Mouse (Mus musculus) erythroblast, embryonic 14.5 days (primary cell): Measurements from ENCODE around the gene Rbp2. TPM values are rescaled to one million over a fixed set of nuclear protein-coding genes. Genes with fewer than 3 reads are reported as not detected.

Experiments used
- H3K27me3 ChIP-seq: 2 replicates; pipeline ENCODE4 v1.6.1; 2012; ENCODE audit warnings: inconsistent platforms; ENCODE audit not compliant: control insufficient read depth
- H3K36me3 ChIP-seq: 2 replicates; pipeline ENCODE4 v1.6.1; 2012; ENCODE audit warnings: mild to moderate bottlenecking, inconsistent platforms; ENCODE audit not compliant: control insufficient read depth
- H3K4me1 ChIP-seq: 2 replicates; pipeline ENCODE4 v1.6.1; 2012; ENCODE audit warnings: inconsistent platforms; ENCODE audit not compliant: control insufficient read depth
- H3K4me3 ChIP-seq: replicated peaks from 2 replicates; pipeline ENCODE3; 2012; ENCODE audit warnings: moderate library complexity, mild to moderate bottlenecking, inconsistent platforms
- H3K9me3 ChIP-seq: 2 replicates; pipeline ENCODE4 v1.6.1; 2012; ENCODE audit warnings: low read length, inconsistent platforms, mixed read lengths; ENCODE audit not compliant: control insufficient read depth
- GATA1 ChIP-seq: IDR thresholded peaks from 2 replicates; pipeline ENCODE4 v1.6.1; 2012; ENCODE audit warnings: low read length, inconsistent platforms, mixed read lengths
- TAL1 ChIP-seq: IDR thresholded peaks from 3 replicates; pipeline ENCODE4 v1.6.1; 2012; ENCODE audit warnings: low read length, inconsistent platforms, mixed read lengths
- polyA plus RNA-seq: library from polyadenylated mRNA; stranded (reverse); fragments of >175 nt; gene quantifications from 2 replicates; pipeline ENCODE4 v1.2.3, GENCODE M21; 2012

Rbp2 gene
- polyA plus RNA-seq, 1 experiment, result not detected

DNA sequence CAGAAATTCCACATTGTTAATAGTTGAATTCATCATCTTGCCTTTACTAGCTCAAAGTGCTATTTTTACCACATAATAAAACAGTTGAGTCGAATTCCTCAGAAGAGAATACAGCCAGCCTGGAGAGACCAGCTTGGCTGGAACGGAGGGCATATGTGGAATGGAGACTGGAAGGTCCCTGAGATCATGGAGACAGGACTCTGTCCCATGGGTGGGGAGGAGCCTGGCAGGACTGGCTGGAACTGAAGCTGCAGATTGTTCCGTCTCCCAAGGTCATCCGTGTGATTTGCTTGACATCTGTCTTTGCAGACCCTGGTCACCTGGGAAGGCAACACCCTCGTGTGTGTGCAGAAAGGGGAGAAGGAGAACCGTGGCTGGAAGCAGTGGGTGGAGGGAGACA lies 21.6 kb downstream of the Rbp2 start:
- H3K27me3 ChIP-seq, result no peaks in the 10 kb centered on the region
- no peak for TF ChIP-seq TAL1
- TF ChIP-seq GATA1, result no peak
- H3K9me3 ChIP-seq, result no peaks in the 10 kb centered on the region
- H3K36me3 ChIP-seq, result no peaks in the 10 kb centered on the region
- peaks cover 15% of the 10 kb centered on the region for H3K4me1 ChIP-seq
- no peak overlapping the region for H3K4me3 ChIP-seq

DNA sequence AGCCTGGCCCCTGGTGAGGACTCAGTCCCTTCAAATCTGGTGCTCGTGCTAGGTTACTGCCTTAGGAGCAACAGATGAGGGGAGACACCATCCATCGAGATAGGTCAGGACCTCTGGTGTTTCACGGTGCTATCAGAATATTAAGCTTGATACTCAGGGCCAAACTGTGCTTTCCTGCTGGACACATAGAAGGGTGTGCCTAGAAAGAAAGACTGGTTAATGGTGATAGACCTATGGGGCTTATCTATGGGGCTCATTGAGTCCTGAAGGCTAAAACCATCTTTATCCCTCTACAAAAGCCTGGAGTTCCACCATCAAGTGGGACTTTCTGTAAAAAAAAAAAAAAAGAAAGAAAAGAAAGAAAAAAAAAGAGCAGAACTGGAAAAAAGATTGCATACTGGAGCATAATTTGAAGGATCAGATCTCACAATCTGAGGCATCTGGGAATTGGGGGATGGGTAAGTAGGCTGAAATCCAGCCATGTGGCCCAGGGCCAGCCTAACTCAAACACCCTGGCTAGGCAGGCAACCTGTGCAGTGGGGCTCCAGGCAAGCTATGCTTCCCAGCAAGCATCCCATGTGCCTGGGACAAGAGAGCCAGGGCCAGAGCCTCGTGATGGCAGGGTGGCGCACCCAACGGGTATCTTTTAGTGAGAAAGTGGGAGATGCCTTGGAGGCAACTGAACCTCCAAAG lies 24.6 kb downstream of the Rbp2 start:
- no peak overlapping the region for H3K4me3 ChIP-seq
- H3K36me3 ChIP-seq, result no peaks in the 10 kb centered on the region
- TF ChIP-seq GATA1, result no peak
- TF ChIP-seq TAL1, result no peak
- peaks cover 10% of the 10 kb centered on the region for H3K4me1 ChIP-seq
- H3K9me3 ChIP-seq, result no peaks in the 10 kb centered on the region
- no peaks in the 10 kb centered on the region for H3K27me3 ChIP-seq

- H3K4me1 ChIP-seq, result no peaks in the 10 kb centered on the region
- TF ChIP-seq GATA1 (no peak), TAL1 (no peak)
- H3K27me3 ChIP-seq, result no peaks in the 10 kb centered on the region
- no peaks in the 10 kb centered on the region for H3K36me3 ChIP-seq
- H3K4me3 ChIP-seq, result no peak overlapping the region
- no peaks in the 10 kb centered on the region for H3K9me3 ChIP-seq
Observed at GRCm38 (mm10) chr9:98523872-98524271, 38.0 kb downstream of the Rbp2 start.

DNA sequence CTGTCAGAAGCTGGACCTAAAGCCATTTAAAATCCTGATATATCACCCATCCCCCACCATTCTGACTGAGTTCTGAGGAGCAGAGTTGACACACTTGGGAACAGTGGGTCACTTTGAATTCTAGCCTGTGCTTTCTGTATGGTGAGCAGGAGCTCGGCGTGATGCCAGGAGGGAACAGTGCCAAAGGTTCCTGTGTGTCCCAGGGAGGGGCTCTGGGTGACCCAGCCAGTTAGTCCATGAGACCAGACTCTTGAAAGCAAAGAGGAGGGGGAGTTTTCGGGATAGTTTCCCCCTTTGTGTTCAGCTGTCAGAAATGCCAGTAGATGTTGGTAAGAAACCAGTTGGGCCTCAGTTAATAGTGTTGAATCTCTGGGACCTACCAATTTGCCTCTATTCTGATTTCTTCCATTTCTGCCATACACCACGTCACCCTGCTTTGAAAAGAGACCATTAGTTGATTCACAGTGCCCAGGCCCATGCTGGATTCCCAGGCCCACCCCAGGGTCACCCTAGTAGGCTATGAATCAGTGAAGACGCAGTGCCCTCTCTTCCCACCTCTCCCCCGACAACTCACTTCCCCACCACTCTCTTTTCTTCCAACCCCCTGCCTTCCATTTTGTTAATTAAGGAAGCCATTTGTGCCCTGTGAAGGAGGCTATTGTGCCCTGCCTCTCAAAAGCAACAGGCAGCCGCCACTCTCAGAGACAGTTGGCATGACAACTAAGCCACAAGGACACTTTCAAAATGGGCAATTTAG lies 39.0 kb downstream of the Rbp2 start:
- H3K4me1 ChIP-seq, result no peaks in the 10 kb centered on the region

GRCm38 (mm10) chr9:98525543-98525924 lies 39.6 kb downstream of the Rbp2 start:
- H3K4me1 ChIP-seq, result no peaks in the 10 kb centered on the region
- no peak overlapping the region for H3K4me3 ChIP-seq
- no peak for TF ChIP-seq TAL1
- TF ChIP-seq GATA1, result no peak
- no peaks in the 10 kb centered on the region for H3K36me3 ChIP-seq
- H3K27me3 ChIP-seq, result no peaks in the 10 kb centered on the region
- H3K9me3 ChIP-seq, result no peaks in the 10 kb centered on the region

More for the DNA sequence above, 39.0 kb downstream of the Rbp2 start:
- Histone ChIP-seq H3K36me3 (no peaks in the 10 kb centered on the region), H3K27me3 (no peaks in the 10 kb centered on the region), H3K9me3 (no peaks in the 10 kb centered on the region), H3K4me3 (no peak overlapping the region)
- TF ChIP-seq GATA1 (no peak), TAL1 (no peak)

DNA sequence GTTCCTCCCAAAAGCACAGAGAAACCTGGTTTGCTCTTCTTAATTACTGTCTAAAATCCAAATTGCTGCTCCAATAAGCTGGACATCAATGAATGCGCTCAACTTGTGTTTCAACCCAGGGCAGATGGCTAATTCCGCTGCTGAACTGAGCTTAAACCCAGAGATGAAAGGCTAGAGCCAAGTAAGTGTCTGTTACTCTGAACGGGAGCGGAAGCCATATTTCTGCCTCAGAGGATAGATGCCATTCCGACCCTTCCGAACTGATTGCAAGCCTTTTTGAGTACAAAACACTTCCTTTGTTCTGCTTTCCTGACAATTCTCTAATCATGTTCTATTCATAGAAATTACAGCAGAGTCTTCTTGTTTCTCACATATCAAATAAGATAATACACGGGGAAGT lies 41.3 kb downstream of the Rbp2 start:
- no peak overlapping the region for H3K4me3 ChIP-seq
- no peaks in the 10 kb centered on the region for H3K9me3 ChIP-seq
- H3K4me1 ChIP-seq, result no peaks in the 10 kb centered on the region
- no peaks in the 10 kb centered on the region for H3K27me3 ChIP-seq
- TF ChIP-seq GATA1, result no peak
- no peak for TF ChIP-seq TAL1
- no peaks in the 10 kb centered on the region for H3K36me3 ChIP-seq

- Histone ChIP-seq H3K4me3 (no peak overlapping the region), H3K36me3 (no peaks in the 10 kb centered on the region), H3K4me1 (no peaks in the 10 kb centered on the region), H3K9me3 (no peaks in the 10 kb centered on the region), H3K27me3 (no peaks in the 10 kb centered on the region)
- TF ChIP-seq GATA1, result no peak
- no peak for TF ChIP-seq TAL1
Observed at GRCm38 (mm10) chr9:98529776-98530175, 43.9 kb downstream of the Rbp2 start.

DNA sequence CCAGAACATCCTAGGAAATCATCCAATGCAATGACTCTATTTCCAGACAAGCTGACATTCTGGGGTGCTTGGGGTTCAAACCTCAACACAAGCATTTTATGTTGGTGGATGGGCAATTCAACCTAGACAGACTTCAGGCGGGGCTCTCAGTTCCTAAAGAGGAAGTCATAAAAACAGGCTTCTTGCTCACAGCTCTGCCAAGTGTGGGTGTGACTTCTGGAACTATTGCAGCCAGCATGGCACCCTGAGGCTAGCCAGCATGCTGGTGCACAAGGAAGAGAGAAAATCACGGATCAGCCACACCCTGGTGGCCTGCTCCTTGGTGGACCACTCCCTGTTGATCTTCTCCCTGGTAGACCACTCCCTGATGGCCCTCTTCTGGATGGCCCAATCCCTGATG lies 45.1 kb downstream of the Rbp2 start:
- Histone ChIP-seq H3K36me3 (no peaks in the 10 kb centered on the region), H3K4me1 (no peaks in the 10 kb centered on the region), H3K4me3 (no peak overlapping the region), H3K27me3 (no peaks in the 10 kb centered on the region), H3K9me3 (no peaks in the 10 kb centered on the region)
- TF ChIP-seq TAL1 (no peak), GATA1 (no peak)

DNA sequence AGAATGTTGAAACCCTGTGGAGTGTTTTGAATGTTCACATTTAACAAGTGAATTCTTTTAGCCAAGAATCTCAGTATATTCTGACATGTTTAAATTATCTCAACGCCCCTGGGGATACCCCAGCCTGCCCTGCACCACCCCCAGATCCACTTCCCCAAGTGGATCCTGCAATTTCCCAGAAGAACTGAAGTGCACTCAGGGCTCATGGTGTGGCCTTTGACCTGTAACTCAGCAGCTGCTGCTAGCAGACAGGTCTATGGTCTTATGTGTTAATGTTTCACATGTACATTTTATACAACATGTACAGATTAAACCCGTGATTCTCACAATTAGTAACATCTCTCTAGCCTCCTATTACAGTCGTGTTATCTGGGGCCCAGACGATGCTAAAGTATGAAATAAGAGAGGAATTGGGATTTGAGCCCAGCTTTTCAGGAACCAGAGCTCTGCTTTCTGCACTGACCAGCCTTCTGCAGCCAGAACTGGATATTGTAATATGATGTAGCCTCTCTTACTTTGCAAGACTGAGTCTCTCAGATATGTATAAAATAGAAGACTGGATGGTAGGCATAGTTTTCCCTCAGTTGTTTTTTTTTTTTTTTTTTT lies 48.9 kb downstream of the Rbp2 start:
- Histone ChIP-seq H3K9me3 (no peaks in the 10 kb centered on the region), H3K4me3 (no peak overlapping the region), H3K4me1 (no peaks in the 10 kb centered on the region), H3K27me3 (peaks cover 3% of the 10 kb centered on the region), H3K36me3 (no peaks in the 10 kb centered on the region)
- TF ChIP-seq TAL1 (no peak), GATA1 (no peak)
